Mouse (Mus musculus) mature B cell (primary cell): ENCODE results near the gene Psmb7.

Experiments
- in situ Hi-C: fragments of 300-500 bp; cut with MboI; formaldehyde crosslinking; loops from 2 replicates; pipeline ENCODE4 v1.14.3; 2019

Psmb7 gene

GRCm38 (mm10) chr2:38641761-38642160, 2.1 kb downstream of the Psmb7 start:
- in situ Hi-C loops: no loop called here

GRCm38 (mm10) chr2:38637716-38638267, 6.1 kb downstream of the Psmb7 start:
- in situ Hi-C loops: no loop called here

GRCm38 (mm10) chr2:38630574-38630973, 13.3 kb downstream of the Psmb7 start:
- in situ Hi-C loops: no loop called here

- in situ Hi-C loops: no loop called here
Observed at GRCm38 (mm10) chr2:38629451-38629850, 14.4 kb downstream of the Psmb7 start.

- in situ Hi-C loops: no loop called here
Observed at GRCm38 (mm10) chr2:38628801-38629200, 15.1 kb downstream of the Psmb7 start.

DNA sequence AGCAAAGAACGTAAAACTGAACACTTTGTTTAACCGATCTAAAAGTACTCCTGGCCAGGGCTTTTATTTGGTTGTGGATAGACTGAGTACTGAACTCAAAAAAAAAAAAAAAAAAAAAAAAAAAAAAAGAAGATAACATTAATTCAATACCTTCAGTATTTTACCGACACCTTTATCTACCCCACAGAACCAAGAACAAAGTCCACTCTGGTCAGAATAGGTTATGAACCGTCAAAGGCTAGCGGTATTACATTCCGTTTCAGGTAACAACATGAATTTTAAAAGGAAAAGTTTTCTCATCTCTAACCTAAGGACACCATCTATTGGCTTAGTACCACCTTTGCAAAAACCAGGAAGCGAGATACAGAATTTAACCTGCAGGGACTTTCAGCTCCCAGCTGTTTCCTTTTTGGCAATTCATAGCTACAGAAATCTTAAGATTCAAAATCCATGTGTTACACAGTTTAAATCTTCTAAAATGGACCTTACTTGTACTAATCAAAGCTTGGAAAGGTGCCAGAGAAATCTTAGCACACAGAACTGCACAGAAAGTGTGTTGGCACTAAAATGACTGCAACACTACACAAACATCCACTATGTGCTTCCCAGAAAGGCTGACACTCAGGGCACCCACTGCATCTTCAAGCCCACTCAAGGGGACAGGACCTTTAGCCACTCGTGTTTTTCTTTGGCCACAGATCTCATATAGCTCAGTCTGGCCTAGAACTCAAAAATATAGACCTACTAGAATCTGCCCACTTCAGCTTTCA, 19.9 kb downstream of the Psmb7 start:
- in situ Hi-C loops: no loop called here

DNA sequence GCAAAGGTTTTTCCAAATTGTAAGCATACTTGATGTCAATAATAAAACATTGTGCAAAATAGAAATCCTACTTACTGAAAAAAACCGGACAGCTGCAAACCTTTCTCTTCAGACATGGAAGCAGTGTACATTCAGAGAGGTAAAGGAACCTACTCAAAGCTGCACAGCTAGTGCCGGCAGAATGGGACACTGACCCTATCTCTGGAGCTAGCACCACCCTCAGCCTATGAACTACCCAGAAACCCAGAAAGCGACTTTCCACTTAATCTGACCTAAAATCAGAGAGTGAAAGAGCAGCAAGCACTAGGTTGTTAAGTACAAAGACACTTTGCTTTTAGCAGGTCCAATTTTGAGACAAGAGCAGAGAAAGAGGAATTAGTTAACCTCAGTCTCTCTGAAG, 20.5 kb downstream of the Psmb7 start:
- in situ Hi-C loops: no loop called here

- in situ Hi-C loops: no loop called here
Observed at GRCm38 (mm10) chr2:38621610-38622021, 22.3 kb downstream of the Psmb7 start.

GRCm38 (mm10) chr2:38621076-38621475, 22.8 kb downstream of the Psmb7 start:
- in situ Hi-C loops: no loop called here

GRCm38 (mm10) chr2:38619777-38620176, 24.1 kb downstream of the Psmb7 start:
- in situ Hi-C loops: no loop called here

DNA sequence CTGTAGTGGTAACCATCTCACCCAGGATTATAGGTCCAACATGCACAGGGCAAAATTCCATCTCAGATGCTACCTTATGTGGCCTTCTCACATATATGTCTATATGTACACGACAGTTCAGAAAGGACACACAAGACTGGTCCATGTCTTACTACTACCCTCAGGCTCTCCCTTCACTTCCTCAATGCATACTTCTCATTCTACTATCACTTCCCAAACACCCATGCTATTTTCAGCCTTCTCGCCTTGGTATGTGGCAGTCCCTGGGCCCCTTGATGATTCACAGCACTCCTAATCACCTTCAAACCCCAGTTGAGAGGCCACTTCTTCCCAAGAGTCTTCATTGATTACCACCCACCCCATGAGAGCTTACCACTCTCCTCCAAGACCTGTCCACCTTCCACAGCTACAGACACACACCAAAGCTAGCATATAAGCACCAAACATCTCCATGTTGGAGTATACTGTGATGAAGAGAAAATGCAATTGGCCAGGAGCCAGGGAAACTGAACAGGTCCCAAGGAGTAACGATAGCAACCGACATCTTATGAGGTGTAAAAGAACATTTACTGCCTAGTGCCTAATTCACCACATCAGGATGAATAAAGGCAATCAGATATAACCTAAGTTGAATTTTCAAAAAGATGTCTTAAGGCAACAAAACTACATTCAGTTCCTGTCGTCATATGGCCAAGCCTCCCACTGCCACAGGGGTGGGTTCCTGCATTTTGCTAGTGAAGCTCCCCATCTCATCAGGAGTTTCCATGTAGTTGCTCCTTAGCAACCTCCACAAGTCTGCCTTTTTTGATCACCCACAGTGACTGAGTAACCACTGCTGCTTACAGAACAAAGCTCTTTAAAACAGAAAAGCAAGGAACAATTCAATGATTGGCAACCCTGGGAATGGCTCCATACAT, 26.7 kb downstream of the Psmb7 start:
- in situ Hi-C loops: no loop called here

- in situ Hi-C loops: no loop called here
Observed at GRCm38 (mm10) chr2:38616072-38616471, 27.8 kb downstream of the Psmb7 start.

DNA sequence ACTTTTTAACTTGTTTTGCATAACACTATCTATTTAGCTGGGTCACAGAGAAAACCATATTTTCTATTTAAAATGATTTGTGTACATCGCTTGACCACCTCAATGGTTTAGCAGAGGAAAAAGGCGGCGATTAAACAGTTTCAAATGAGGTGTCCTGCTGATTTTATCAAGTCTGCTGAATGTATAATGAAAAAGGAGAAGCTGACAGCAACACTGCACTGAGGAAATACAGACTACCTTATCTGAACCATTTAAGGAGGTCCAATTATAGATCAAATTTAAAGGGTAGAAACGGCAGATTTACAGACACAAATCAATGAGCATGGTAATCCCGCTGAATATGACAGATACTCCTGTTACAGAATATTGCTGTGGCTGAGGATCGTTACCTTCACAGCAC, 29.4 kb downstream of the Psmb7 start:
- in situ Hi-C loops: no loop called here

- in situ Hi-C loops: no loop called here
Observed at GRCm38 (mm10) chr2:38613576-38613975, 30.3 kb downstream of the Psmb7 start.

DNA sequence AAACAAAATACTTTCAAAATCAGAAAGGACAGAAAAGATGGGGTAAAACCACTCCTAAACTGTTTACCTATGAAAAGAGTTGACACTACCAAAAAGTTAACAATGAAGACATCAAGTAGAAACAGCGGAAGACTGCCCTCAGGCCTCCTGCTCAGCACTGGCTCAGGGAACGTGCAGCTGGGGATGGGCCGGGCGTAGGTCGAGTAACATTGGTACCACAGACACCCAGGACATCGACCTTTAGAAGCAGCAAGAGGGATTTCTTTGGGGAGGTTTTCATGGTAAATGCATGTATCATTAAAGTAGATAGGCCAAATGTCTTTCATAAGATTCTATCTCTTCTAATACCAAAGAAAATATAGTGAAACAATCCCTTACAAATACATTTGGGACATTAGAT, 31.3 kb downstream of the Psmb7 start:
- in situ Hi-C loops: no loop called here

DNA sequence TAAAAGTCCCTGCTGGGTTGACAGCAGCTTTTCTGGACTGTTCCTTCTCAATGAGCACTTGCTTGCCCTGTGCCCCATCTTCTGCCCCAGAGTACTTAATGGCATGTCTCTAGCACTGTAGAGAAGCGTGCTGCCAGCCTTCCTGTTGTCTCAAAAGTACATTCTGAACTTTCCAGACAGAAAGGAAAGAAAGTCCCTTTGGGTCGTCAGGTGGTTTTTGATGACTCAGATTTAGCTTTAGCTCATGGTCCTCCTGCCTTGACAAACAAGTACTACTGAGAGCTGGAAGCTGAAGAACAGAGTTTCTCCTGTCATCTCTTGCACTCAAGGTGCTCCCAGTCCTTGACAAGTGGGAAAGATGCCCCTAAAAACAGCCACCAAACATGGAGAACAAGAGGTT, 33.7 kb downstream of the Psmb7 start:
- in situ Hi-C loops: no loop called here

- in situ Hi-C loops: no loop called here
Observed at GRCm38 (mm10) chr2:38609310-38609709, 34.6 kb downstream of the Psmb7 start.

GRCm38 (mm10) chr2:38608831-38609309, 35.0 kb downstream of the Psmb7 start:
- in situ Hi-C loops: no loop called here

DNA sequence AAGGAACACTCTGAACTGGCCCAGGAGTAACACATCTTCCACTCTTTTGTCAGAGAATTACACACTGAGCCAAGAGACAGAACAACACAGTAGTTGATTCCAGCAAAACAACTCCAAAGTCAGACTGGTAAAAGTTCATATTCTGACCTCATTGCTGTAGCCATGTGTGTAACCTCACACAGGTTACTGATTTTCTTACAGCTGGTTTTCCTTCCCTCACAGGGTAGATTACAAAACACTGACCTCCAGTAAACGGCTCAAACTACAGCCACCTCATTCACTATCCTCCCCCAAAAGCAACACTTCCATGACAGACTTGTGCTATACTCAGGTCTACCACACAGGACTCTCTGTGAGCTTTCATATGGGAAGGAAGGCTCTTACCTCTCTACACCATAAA, 36.2 kb downstream of the Psmb7 start:
- in situ Hi-C loops: no loop called here

- in situ Hi-C loops: no loop called here
Observed at GRCm38 (mm10) chr2:38600842-38601241, 43.0 kb downstream of the Psmb7 start.

DNA sequence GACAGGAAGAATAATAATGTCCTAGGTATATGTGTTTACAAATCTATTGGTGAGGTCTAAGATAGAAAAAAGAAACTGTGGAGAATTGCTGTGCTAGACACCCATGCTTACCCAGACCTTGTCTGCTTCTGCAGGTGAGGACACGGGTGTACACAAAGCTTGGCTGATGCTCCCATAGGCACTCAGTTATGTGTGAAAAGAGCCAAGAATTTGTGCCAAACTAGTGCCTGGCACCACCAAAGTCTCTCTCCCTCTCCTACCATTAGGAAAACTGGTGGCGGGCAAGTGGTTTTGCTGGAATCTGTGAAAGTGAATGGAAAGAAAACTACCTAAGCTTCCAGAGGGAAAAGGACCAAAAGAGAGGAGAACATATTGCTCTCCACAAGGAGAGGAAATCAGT, 45.5 kb downstream of the Psmb7 start:
- in situ Hi-C loops: no loop called here

GRCm38 (mm10) chr2:38597896-38598295, 46.0 kb downstream of the Psmb7 start:
- in situ Hi-C loops: no loop called here

DNA sequence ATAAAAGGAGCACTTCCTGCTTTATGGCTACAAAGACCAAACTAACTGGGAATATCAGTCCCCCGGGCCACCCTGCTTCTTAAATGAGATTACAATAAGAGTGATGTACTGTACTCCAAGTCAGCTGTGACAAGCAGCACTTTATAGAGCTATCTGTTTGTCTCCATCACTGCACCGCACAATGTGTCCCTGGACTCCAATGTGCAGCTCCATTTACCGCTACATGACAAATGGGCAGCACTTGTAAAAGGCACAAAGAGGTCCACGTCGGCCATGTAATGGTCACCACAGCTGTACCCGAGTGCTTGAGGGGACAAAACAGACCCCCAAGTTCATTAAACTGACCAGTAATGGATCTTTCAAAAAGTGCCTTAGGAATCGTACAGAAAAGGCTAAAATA, 49.0 kb downstream of the Psmb7 start:
- in situ Hi-C loops: no loop called here
